Mouse (Mus musculus) lung, postnatal 4 days (tissue): ENCODE results near the gene Cep57l1.

Experiments used
- DNase-seq, 2 experiments: peaks; one replicate each; pipeline ENCODE4 v3.0.0; 2021

The Cep57l1 gene

DNA sequence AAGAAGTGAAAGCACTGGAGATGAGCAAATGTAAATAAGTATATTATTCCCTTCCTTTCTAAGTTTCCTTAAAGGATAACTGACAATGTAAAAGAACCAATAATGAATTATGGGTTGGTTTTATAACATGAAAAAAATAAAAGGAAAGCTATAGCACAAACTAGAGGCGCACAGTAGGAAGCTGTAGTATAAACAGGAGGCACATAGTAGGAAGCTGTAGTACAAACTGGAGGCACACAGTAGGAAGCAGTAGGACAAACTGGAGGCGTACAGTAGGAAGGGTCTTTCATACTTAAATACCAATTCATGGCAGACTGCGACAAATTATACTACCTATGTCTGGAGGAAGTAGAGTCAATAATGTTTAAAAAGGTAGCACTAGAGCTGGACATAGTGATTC is 76.5 kb downstream of the Cep57l1 start:
- no peak for DNase-seq

GRCm38 (mm10) chr10:41731932-41732331 is 77.7 kb downstream of the Cep57l1 start:
- no peak for DNase-seq

DNA sequence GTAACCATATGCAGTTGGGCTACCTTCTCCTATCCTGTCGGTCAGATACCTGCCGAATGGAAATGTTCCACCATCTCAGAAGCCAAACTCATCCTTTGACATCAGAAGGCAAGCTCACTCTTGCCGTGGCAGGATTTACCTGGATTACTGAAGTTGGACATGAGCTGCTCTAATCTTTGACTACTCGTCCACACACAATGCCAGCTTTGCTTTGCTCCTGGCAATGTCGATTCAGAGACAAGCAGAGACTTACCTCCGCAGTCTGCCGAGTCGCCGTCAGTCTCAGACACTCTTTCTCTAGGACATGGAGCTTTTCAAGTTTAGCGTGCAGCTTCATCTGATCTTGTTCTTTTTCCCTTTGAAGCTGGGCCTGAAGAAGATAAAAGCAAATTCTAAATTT is 78.9 kb downstream of the Cep57l1 start:
- DNase-seq, result no peak

DNA sequence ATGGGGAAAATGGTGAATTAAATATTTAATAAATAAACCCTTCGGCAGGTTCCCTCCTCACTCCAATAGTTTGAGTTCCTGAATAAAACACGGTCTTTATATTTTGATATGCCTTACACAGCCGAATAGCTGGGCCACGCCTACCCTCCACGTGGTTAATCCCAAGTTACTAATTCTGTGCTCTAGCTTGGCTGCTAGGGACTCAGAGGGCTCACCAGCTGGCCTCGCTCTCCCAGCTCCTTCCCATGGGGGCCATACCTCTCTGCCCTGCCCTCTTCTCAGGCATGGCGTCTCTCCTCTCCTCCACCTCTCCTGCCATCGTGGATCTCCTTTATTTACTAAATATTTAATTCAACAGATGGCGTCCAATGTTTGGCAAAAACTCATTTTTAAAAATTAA is 83.5 kb downstream of the Cep57l1 start:
- no peak for DNase-seq

- DNase-seq, result no peak
Observed at GRCm38 (mm10) chr10:41719587-41719986, 90.1 kb downstream of the Cep57l1 start.

DNA sequence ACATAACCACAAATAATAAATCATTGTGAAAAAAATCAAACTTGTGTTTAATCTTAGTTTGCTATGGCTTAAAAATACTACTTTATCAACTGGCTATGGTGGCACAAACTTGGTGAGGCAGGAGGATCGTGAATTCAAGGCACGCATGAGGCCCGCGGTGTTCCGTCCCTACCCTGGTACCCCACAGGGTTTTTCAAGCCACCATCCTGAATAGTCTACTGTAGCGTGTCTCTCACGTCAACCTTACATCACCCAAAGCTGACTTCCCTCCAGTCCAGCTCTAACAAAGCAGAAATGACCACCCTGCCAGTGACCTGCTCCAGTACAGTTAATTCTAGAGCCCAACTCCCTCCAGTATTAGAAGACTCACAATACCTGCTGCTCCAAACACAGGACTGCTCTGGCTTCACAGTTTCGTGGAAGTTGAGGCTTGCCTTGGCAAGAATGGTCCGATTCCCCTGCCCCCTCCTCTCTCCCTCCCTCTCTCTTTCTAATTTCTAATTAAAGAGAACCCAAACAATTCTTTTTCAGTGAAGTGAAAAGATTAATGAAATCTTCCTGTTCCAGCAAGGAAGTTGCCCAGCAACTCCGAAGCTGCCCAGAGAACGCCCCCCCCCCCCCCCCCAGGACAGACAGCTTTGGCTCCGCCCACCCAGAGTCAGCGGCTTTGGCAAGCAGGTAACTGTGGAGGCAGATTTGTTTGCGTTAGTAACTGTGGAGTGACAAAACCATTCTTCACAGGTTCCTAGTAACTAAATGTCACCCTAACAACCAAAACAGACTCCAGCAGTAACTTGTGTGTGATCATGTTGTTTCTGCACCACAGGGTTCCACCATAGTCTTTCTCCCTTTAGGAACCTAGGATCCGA is 93.4 kb downstream of the Cep57l1 start, which contains the start of gene Ccdc162:
TSS of gene Ccdc162 (minus strand) at position 606 of the 869 bp plus-strand sequence.
- peak in 1 of 2 experiments; percentile 9 for DNase-seq

- no peak for DNase-seq
Observed at GRCm38 (mm10) chr10:41715557-41715956, 94.1 kb downstream of the Cep57l1 start.

DNA sequence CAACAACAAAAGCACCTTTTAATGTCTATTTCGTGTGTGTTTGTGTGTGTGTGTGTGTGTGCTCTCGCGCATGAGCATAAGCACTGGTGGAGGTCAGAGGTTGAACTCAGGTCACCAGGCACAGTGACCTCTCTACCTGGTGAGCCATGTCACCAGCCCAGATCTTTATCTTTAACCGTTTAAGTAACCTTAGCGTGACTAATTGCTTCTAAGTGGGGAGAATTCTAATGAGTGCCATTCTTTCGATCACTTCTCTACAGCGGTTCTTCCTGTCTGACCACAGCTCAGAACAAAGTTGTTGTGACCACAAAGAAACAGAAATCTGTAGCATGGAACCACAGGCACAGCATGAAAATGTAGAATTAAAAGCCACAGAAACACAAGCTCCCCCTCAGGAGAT is 98.2 kb downstream of the Cep57l1 start:
- no peak for DNase-seq

- no peak for DNase-seq
Observed at GRCm38 (mm10) chr10:41710773-41711172, 98.9 kb downstream of the Cep57l1 start.

GRCm38 (mm10) chr10:41709341-41709740 is 100.3 kb downstream of the Cep57l1 start:
- no peak for DNase-seq

- no peak for DNase-seq
Observed at GRCm38 (mm10) chr10:41699669-41700068, 110.0 kb downstream of the Cep57l1 start.

DNA sequence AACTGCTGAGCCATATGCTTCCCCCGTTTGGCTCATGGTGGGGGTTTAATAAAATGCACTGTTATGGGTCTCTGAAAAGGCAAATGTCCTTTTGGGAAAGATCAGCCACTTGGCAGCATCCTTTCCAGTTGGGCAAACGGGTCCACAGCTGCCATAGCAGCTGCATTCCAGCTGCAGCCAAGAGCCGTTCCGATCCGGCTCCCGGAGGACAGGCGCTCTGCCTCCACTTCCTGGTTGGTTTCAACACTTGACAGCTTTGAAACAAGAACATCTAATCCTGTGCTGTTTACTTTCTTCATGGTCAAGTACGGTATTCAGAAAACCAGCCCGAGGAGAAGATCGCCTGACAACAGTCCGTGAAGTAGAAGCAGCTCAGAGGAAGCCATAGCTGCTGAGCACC is 112.6 kb downstream of the Cep57l1 start:
- DNase-seq, result peak in 1 of 2 experiments; percentile 66

GRCm38 (mm10) chr10:41690978-41691377 is 118.7 kb downstream of the Cep57l1 start:
- no peak for DNase-seq

- DNase-seq, result peak; percentile 34 to 75
Observed at GRCm38 (mm10) chr10:41689941-41690887, 119.5 kb downstream of the Cep57l1 start.

GRCm38 (mm10) chr10:41684548-41684996 is 125.1 kb downstream of the Cep57l1 start:
- peak in 1 of 2 experiments; percentile 54 for DNase-seq

DNA sequence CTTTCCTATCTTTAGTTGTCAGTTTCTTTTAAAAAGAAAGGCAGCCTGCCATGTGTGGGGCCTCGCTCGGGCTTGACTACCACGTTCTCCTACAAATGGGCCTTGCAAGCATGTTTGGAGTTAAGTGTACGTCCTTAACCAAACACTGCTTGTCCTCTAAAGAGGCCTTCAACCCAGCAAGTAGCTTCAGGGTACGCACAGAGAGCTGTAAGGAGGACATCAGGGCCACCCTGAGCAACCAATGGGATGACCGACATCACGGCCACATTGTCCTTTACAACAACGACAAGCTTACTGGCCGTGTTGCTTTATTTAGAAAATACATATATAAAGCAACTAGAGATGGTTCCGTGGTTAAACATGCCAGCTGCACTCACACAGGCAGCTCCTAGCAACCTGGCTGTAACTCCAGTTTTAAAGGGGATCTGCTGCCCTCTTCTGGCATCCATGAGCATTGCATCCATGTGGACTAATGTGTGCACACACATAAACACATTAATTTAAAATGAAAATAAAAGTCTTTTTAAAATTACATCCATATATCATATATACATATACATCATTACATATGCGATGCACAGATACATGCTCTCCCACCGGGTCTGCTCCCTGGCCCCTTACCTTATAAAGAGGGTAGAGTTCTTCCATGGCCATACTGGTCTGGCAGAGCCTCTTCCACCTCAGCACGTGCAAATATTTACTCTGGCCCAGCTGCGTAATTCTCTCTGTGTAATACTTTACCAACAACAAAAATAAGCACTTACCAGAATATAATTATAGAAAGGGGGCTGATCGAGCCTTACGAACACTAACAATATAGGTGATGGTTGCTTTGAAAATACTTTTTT is 126.9 kb downstream of the Cep57l1 start:
- DNase-seq, result peak; percentile 72 to 89

- DNase-seq, result peak; percentile 73 to 75
Observed at GRCm38 (mm10) chr10:41678746-41679360, 130.8 kb downstream of the Cep57l1 start.

DNA sequence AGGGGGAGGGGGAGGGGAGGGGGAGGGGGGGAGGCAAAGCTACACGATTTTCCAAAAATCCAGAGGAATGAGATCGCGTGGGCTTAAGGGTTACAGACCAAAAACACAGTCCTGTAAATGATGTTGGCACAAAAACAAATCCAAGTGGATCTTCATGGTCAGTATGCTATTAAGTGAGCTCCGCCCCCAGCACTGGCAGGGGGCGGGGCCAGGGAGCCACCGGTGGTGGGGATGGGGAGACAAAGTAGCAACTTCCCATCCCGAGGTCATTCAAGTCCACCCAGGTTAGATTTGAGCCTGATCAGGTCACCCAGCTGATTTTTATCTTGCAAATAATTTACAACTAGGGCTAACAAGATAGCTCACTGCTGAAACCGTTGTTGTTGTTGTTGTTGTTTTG is 132.3 kb downstream of the Cep57l1 start:
- DNase-seq, result no peak

DNA sequence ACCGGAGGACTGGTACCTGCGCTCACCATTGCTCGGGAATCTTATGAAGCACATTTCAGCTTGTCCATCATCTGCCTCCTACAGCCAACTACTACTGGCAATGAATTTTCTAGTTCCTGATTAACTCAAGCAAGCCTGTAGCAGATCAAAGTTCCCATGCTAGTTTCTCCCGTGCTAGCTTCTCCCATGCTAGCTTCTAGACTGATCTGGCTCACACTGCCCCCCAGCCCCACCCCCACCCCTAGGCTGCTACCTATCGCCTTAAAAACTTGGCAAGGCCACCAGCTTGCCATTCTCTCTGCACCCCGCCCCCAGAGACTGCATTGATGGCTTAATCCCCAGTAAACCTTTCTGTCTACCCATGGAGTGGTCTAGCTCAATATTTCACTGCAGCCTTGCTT is 133.0 kb downstream of the Cep57l1 start:
- DNase-seq, result no peak

- DNase-seq, result peak; percentile 37 to 52
Observed at GRCm38 (mm10) chr10:41675842-41676571, 133.7 kb downstream of the Cep57l1 start.

DNA sequence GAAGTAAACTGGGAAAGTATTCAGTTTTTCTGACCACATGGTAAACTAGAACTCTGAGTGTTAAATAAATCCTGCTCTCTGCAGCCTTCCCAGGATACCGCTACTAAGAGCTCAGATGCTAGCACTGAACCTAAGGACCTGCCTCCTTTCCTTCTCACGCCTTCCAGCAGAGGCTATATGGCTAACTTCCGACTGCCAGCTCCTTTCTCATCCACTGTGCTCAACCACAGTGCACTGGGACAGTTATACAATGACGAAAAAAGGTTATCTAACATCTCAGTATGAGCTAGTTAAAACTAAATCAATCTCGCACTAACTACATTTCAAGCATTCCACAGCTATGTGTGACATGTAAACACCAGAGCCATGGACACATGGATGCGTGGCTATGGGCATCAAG is 134.4 kb downstream of the Cep57l1 start:
- no peak for DNase-seq
